Mouse (Mus musculus) skeletal muscle tissue, postnatal 0 days (tissue): ENCODE measurements around the gene Mn1. TPM values are rescaled to one million over a fixed set of nuclear protein-coding genes. Genes with fewer than 3 reads are reported as not detected.

ENCODE experiments used
- polyA plus RNA-seq: library from polyadenylated mRNA; unstranded; fragments of >200 nt; fragmentation: Nextera tagmentation; extraction: Ambion mirVana; gene quantifications from 2 replicates; pipeline ENCODE4 v1.2.1, GENCODE M21; 2015

Mn1 gene
- 7.3 and 8.0 TPM in 2 replicates for polyA plus RNA-seq

GRCm38 (mm10) chr5:111416591-111417374, at the start of gene Mn1:
Gene Mn1, plus strand, starts transcription at chr5:111417362.

Other genes with a start within 250 kb of the Mn1 start
- 37.1 and 47.2 TPM in 2 replicates for gene Pitpnb, start 86.6 kb upstream of the Mn1 start, polyA plus RNA-seq